16 mouse cellular contexts compared by ENCODE assay signal in the genomic region with DNA sequence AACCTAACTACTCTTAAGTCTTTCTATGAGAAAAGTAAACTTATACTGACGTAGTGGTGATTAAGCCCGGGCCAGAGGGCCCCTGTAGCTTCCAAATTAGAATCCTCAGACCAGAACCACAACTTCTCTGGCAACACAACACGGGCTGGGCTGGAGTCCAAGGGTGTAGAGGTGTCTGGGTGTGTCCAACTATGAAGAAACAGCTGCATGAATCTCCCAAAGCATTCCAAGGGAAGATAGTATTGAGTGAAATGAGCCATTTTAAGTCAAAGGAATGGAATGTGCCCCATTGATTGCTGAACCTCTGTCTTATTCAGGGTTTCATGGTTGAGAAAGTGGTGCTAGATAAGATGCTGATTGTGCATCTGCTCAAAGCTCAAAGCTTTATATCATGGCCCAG. TPM values are rescaled to one million over a fixed set of nuclear protein-coding genes. Genes with fewer than 3 reads are reported as not detected.
DNase-seq lines count a peak whose midpoint lies in the region; TF ChIP-seq lines count a peak whose summit lies in the region.
"Had no signal": no experiment of that assay in that cellular context is flagged by ENCODE, and none has a peak within 500 bp of the region (broad histone marks: within the 10 kb centered on the region; RNA-seq: fewer than 3 reads in every experiment).

No protein-coding gene starts in this region.

- intact Hi-C loops in heart, postnatal 10 days (cut with DNase I): no loop called here

- no peaks in the 10 kb centered on the region for H3K36me3 ChIP-seq in midbrain, embryonic 10.5 days
- H3K36me3 ChIP-seq: hindbrain, embryonic 13.5 days; liver, embryonic 15.5 days had no signal

- H3K4me3 ChIP-seq in lung, adult 2 months (replicated peaks; ENCODE audit: extremely low read depth, low read depth, low read length): no peak overlapping the region
- no peak overlapping the region for H3K4me3 ChIP-seq in midbrain, embryonic 10.5 days
- H3K4me3 ChIP-seq: erythroblast, embryonic 14.5 days; hindbrain, embryonic 13.5 days; liver, embryonic 15.5 days had no signal

- peak; percentile 24 to 37 for DNase-seq in lung, adult 18-20 months
- DNase-seq in lung, adult 2 months: no peak
- DNase-seq in gastrocnemius, adult 18-20 months (ENCODE audit: low spot score): peak; percentile 50
- peak; percentile 37 to 48 for DNase-seq in heart, postnatal 10 days
- DNase-seq in skeletal muscle tissue, adult 2 months (ENCODE audit: low read depth, low spot score): peak; percentile 56
- DNase-seq in midbrain, embryonic 10.5 days (ENCODE audit: low spot score): no peak
- no peak for DNase-seq in cerebellum, postnatal 36 days
- no peak for DNase-seq in c-Kit-positive CD71-positive TER-119-positive erythroid progenitor cells, embryonic 14.5 days (ENCODE audit: low spot score)
- DNase-seq: adrenal gland, postnatal 10 days; cerebellum, adult 18-20 months; kidney, adult 8-10 months; layer of hippocampus, adult 9-11 months; right cerebral cortex, postnatal 14 days had no signal

- H3K4me1 ChIP-seq in lung, adult 2 months (ENCODE audit: control insufficient read depth, insufficient read depth, low read length): no peaks in the 10 kb centered on the region
- H3K4me1 ChIP-seq in midbrain, embryonic 10.5 days: no peaks in the 10 kb centered on the region
- H3K4me1 ChIP-seq: hindbrain, embryonic 13.5 days; liver, embryonic 15.5 days had no signal

- H3K9me3 ChIP-seq in midbrain, embryonic 10.5 days (replicated peaks): no peaks in the 10 kb centered on the region
- H3K9me3 ChIP-seq: hindbrain, embryonic 13.5 days; liver, embryonic 15.5 days had no signal

- H3K27me3 ChIP-seq in midbrain, embryonic 10.5 days (ENCODE audit: low read depth, poor library complexity, severe bottlenecking): no peaks in the 10 kb centered on the region
- H3K27me3 ChIP-seq: hindbrain, embryonic 13.5 days; liver, embryonic 15.5 days had no signal

- WGBS in lung, adult 2 months: 36% methylated on average over 3 of the region's 3 CpGs
- 70% methylated on average over 3 of the region's 3 CpGs for WGBS in midbrain, embryonic 10.5 days

- no peak for TF ChIP-seq CTCF in lung, adult 2 months (IDR thresholded peaks at IDR 0.05; ENCODE audit: insufficient read depth, low read length)

- H3K27ac ChIP-seq in midbrain, embryonic 10.5 days (replicated peaks): no peak overlapping the region
- H3K27ac ChIP-seq: hindbrain, embryonic 13.5 days; liver, embryonic 15.5 days had no signal

- no peak for TF ChIP-seq POLR2A in lung, adult 2 months (IDR thresholded peaks at IDR 0.05; ENCODE audit: borderline replicate concordance, extremely low read depth, low read depth, low read length)

RNA-seq across cellular contexts. Expression of a gene that starts 52.4 kb away (rescaled TPM):
- polyA plus RNA-seq in lung, adult 2 months (2012; rRNA removed): 0.53 and 0.87 TPM in 2 replicates
- total RNA-seq in gastrocnemius, adult 18-20 months (2021): not detected
- under 1 TPM in 1 of 2 experiments, not detected in 1; 0.14 TPM for total RNA-seq in heart, postnatal 10 days (2021)
- 0.15 TPM in 1 of 2 replicates, not detected in the other for polyA plus RNA-seq in midbrain, embryonic 10.5 days (2016; fragmentation: Nextera tagmentation; extraction: Ambion mirVana)
- polyA plus RNA-seq: erythroblast, embryonic 14.5 days; liver, embryonic 15.5 days had no signal

Comparison
In these comparisons a context has a peak if more than half of its experiments do, and no peak if none do; other contexts are left out.
1. DNase-seq: peak in lung, adult 18-20 months (2 of 2), gastrocnemius, adult 18-20 months (single experiment), heart, postnatal 10 days (2 of 2) and skeletal muscle tissue, adult 2 months (single experiment); none in lung, adult 2 months (single experiment), midbrain, embryonic 10.5 days (single experiment), cerebellum, postnatal 36 days (0 of 2) and c-Kit-positive CD71-positive TER-119-positive erythroid progenitor cells, embryonic 14.5 days (single experiment).